Mouse (Mus musculus) midbrain, embryonic 11.5 days (tissue): ENCODE measurements around the gene Klk11. TPM values are rescaled to one million over a fixed set of nuclear protein-coding genes. Genes with fewer than 3 reads are reported as not detected.

Experiments used
- ATAC-seq: fragments of 200-750 bp; cut with Nextera tagmentation; 2 replicates; pipeline ENCODE4 v1.8.0; 2017; ENCODE audit warnings: moderate TSS enrichment, moderate library complexity; ENCODE audit not compliant: low FRiP score
- DNase-seq: peaks from one replicate; pipeline ENCODE4 v3.0.0; 2015; ENCODE audit warnings: low spot score; ENCODE audit errors: missing footprints
- H3K27ac ChIP-seq: fragments of 300-500 bp; sonication (generic); 2 replicates; pipeline ENCODE4 v1.5.1; 2014; ENCODE audit warnings: low read depth, low read length
- H3K27me3 ChIP-seq: fragments of 300-500 bp; sonication (generic); 2 replicates; pipeline ENCODE4 v1.6.1; 2014; ENCODE audit warnings: mild to moderate bottlenecking, low read length, moderate library complexity, mixed read lengths; ENCODE audit not compliant: control insufficient read depth, insufficient read depth
- H3K36me3 ChIP-seq: fragments of 300-500 bp; sonication (generic); 2 replicates; pipeline ENCODE4 v1.6.1; 2014; ENCODE audit warnings: mild to moderate bottlenecking, low read length, moderate library complexity, mixed read lengths; ENCODE audit not compliant: control insufficient read depth, insufficient read depth
- H3K4me1 ChIP-seq: fragments of 300-500 bp; sonication (generic); 2 replicates; pipeline ENCODE4 v1.6.1; 2014; ENCODE audit warnings: low read length; ENCODE audit not compliant: control insufficient read depth, insufficient read depth
- H3K4me2 ChIP-seq: fragments of 300-500 bp; sonication (generic); 2 replicates; pipeline ENCODE4 v1.6.1; 2014; ENCODE audit warnings: mild to moderate bottlenecking, moderate library complexity
- H3K4me3 ChIP-seq: fragments of 300-500 bp; sonication (generic); 2 replicates; pipeline ENCODE4 v1.5.1; 2014; ENCODE audit warnings: low read depth, low read length
- H3K9ac ChIP-seq: fragments of 300-500 bp; sonication (generic); 2 replicates; pipeline ENCODE4 v1.6.1; 2014; ENCODE audit warnings: low read length
- H3K9me3 ChIP-seq: fragments of 300-500 bp; sonication (generic); 2 replicates; pipeline ENCODE4 v1.6.1; 2016; ENCODE audit warnings: low read length; ENCODE audit not compliant: control insufficient read depth
- WGBS: fragments of 180-500 bp; shearing (Covaris S2); extraction: QIAGEN DNeasy Blood & Tissue Kit; methylation state at CpG from one replicate; pipeline ENCODE4 v1.1.7; 2014; 5-methylcytosine and 5-hydroxymethylcytosine counted together
- polyA plus RNA-seq: library from polyadenylated mRNA; unstranded; fragments of >200 nt; fragmentation: Nextera tagmentation; extraction: Ambion mirVana; gene quantifications from 2 replicates; pipeline ENCODE4 v1.2.1, GENCODE M21; 2014

The Klk11 gene
- 0.19 TPM in 1 of 2 replicates, not detected in the other for polyA plus RNA-seq

- Histone ChIP-seq H3K27ac (no peak within 1 kb of the TSS), H3K4me2 (no peak within 1 kb of the TSS), H3K4me3 (no peak within 1 kb of the TSS), H3K9me3 (no peaks in the 10 kb centered on the region), H3K36me3 (no peaks in the 10 kb centered on the region), H3K27me3 (no peaks in the 10 kb centered on the region), H3K9ac (no peak within 1 kb of the TSS; the same call in 1 of the 2 replicates), H3K4me1 (peaks cover 6% of the 10 kb centered on the region)
- 88% methylated on average over 5 of the region's 5 CpGs for WGBS
- no peak for ATAC-seq
- DNase-seq: no peak
Observed at GRCm38 (mm10) chr7:43774364-43774763, at the start of gene Klk11. Klk11 (plus strand) TSS chr7:43774604.

GRCm38 (mm10) chr7:43747788-43748187 is 26.6 kb upstream of the Klk11 start:
- Histone ChIP-seq H3K4me3 (no peak overlapping the region), H3K4me2 (no peak overlapping the region), H3K36me3 (no peaks in the 10 kb centered on the region), H3K9me3 (no peaks in the 10 kb centered on the region), H3K27me3 (no peaks in the 10 kb centered on the region), H3K4me1 (no peaks in the 10 kb centered on the region), H3K9ac (no peak overlapping the region), H3K27ac (no peak overlapping the region)
- 52% methylated on average over 1 of the region's 1 CpGs for WGBS
- ATAC-seq (no peak), DNase-seq (no peak)

- Histone ChIP-seq H3K27ac (no peak overlapping the region), H3K4me3 (no peak overlapping the region), H3K9me3 (no peaks in the 10 kb centered on the region), H3K4me2 (no peak overlapping the region), H3K4me1 (no peaks in the 10 kb centered on the region), H3K9ac (no peak overlapping the region), H3K36me3 (no peaks in the 10 kb centered on the region), H3K27me3 (no peaks in the 10 kb centered on the region)
- DNase-seq (no peak), ATAC-seq (no peak)
- WGBS: 72% methylated on average over 2 of the region's 2 CpGs
Observed at GRCm38 (mm10) chr7:43752806-43753205, 21.6 kb upstream of the Klk11 start.

GRCm38 (mm10) chr7:43766484-43766883 is 7.9 kb upstream of the Klk11 start:
- H3K27me3 ChIP-seq: no peaks in the 10 kb centered on the region

GRCm38 (mm10) chr7:43768597-43768996 is 5.8 kb upstream of the Klk11 start, which contains the start of gene Klk12:
Klk12 (plus strand) TSS chr7:43768897.
- ATAC-seq (no peak), DNase-seq (no peak)
- no peak within 1 kb of the TSS for H3K4me3 ChIP-seq
- no peak within 1 kb of the TSS for H3K27ac ChIP-seq
- 72% methylated on average over 4 of the region's 4 CpGs for WGBS
- H3K27me3 ChIP-seq: no peaks in the 10 kb centered on the region
- H3K4me2 ChIP-seq: no peak within 1 kb of the TSS
- H3K4me1 ChIP-seq: 0 out of 2 replicates have a peak, but pooled peaks cover 2% of the 10 kb centered on the region
- H3K9me3 ChIP-seq: no peaks in the 10 kb centered on the region
- no peaks in the 10 kb centered on the region for H3K36me3 ChIP-seq
- no peak within 1 kb of the TSS for H3K9ac ChIP-seq

More at GRCm38 (mm10) chr7:43766484-43766883, 7.9 kb upstream of the Klk11 start:
- Histone ChIP-seq H3K9me3 (no peaks in the 10 kb centered on the region), H3K36me3 (no peaks in the 10 kb centered on the region), H3K9ac (no peak overlapping the region), H3K4me1 (0 out of 2 replicates have a peak, but pooled peaks cover 2% of the 10 kb centered on the region), H3K4me3 (no peak overlapping the region), H3K27ac (no peak overlapping the region), H3K4me2 (no peak overlapping the region)
- no peak; the same call in 1 of the 2 replicates for ATAC-seq
- WGBS: 20% methylated on average over 8 of the region's 8 CpGs
- no peak for DNase-seq

- no peaks in the 10 kb centered on the region for H3K27me3 ChIP-seq
- no peak overlapping the region for H3K4me2 ChIP-seq
- no peaks in the 10 kb centered on the region for H3K9me3 ChIP-seq
- H3K4me1 ChIP-seq: 0 out of 2 replicates have a peak, but pooled peaks cover 2% of the 10 kb centered on the region
- no peak overlapping the region for H3K4me3 ChIP-seq
- DNase-seq (no peak), ATAC-seq (no peak)
- no peaks in the 10 kb centered on the region for H3K36me3 ChIP-seq
- WGBS: 85% methylated on average over 8 of the region's 8 CpGs
- no peak overlapping the region for H3K27ac ChIP-seq
- H3K9ac ChIP-seq: no peak overlapping the region
Observed at GRCm38 (mm10) chr7:43769636-43770035, 4.8 kb upstream of the Klk11 start.

- H3K27me3 ChIP-seq: no peaks in the 10 kb centered on the region
- peaks cover 8% of the 10 kb centered on the region for H3K4me1 ChIP-seq
- no peak overlapping the region for H3K27ac ChIP-seq
- DNase-seq (no peak), ATAC-seq (no peak)
- H3K9ac ChIP-seq: no peak overlapping the region
- 94% methylated on average over 10 of the region's 10 CpGs for WGBS
- H3K9me3 ChIP-seq: no peaks in the 10 kb centered on the region
- no peaks in the 10 kb centered on the region for H3K36me3 ChIP-seq
- H3K4me2 ChIP-seq: no peak overlapping the region
- no peak overlapping the region for H3K4me3 ChIP-seq
Observed at GRCm38 (mm10) chr7:43770701-43771100, 3.7 kb upstream of the Klk11 start.

- no peak overlapping the region for H3K27ac ChIP-seq
- ATAC-seq: no peak
- H3K36me3 ChIP-seq: no peaks in the 10 kb centered on the region
- H3K4me1 ChIP-seq: peaks cover 6% of the 10 kb centered on the region
- 91% methylated on average over 6 of the region's 6 CpGs for WGBS
- H3K9me3 ChIP-seq: no peaks in the 10 kb centered on the region
- H3K4me2 ChIP-seq: no peak overlapping the region
- no peaks in the 10 kb centered on the region for H3K27me3 ChIP-seq
- no peak overlapping the region for H3K9ac ChIP-seq
- H3K4me3 ChIP-seq: no peak overlapping the region
- no peak for DNase-seq
Observed at GRCm38 (mm10) chr7:43771916-43772315, 2.5 kb upstream of the Klk11 start.

- DNase-seq: no peak
- Histone ChIP-seq H3K4me3 (no peak overlapping the region), H3K4me2 (no peak overlapping the region), H3K4me1 (peaks cover 6% of the 10 kb centered on the region), H3K9ac (no peak overlapping the region), H3K36me3 (no peaks in the 10 kb centered on the region), H3K27me3 (no peaks in the 10 kb centered on the region), H3K27ac (no peak overlapping the region), H3K9me3 (no peaks in the 10 kb centered on the region)
- 89% methylated on average over 3 of the region's 3 CpGs for WGBS
- no peak for ATAC-seq
Observed at GRCm38 (mm10) chr7:43772901-43773300, 1.5 kb upstream of the Klk11 start.
